Mouse (Mus musculus): ENCODE results near the gene Rpl23. TPM values are rescaled to one million over a fixed set of nuclear protein-coding genes. Genes with fewer than 3 reads are reported as not detected.
A peak's percentile ranks its signal among the peaks of the same experiment; 100 is the strongest.
"Not testable (repeated sequence)": the region's sequence is repeated elsewhere in the genome, so short reads cannot be mapped to it uniquely, and the experiment has no call there.

Gene Rpl23
- polyA plus RNA-seq, 1 experiment, result 1,391 TPM

DNA sequence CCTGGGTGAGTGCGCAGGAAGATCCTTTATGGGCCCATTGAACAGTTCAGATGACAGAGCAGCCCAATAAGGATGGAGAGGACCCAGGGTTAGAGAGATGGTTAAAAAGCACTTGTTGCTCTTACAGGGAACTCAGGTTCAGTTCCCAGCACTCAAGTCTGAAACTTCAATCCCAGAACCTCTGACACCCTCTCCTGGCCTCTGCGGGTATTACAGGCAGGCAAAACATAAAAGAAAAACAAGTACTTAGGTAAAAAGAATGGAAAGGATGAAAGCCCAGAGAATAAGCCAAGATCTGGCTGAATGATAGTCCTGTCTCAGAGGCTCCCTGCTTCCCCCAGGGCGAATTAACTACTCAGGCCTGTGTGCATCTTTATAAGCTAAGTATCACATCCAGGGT, 43.1 kb downstream of the Rpl23 start:
- H3ac ChIP-seq (ENCODE audit: control insufficient read depth, insufficient read length, low read depth), result no peak overlapping the region
- H3K27me3 ChIP-seq (ENCODE audit: control insufficient read depth, insufficient read depth, insufficient read length), result no peaks in the 10 kb centered on the region
- no peak for TF ChIP-seq MYOG (IDR thresholded peaks at IDR 0.05; ENCODE audit: control insufficient read depth, extremely low read depth, insufficient read length)
- TF ChIP-seq MAX (IDR thresholded peaks at IDR 0.05), result no peak
- TF ChIP-seq CEBPB (IDR thresholded peaks at IDR 0.05; ENCODE audit: low read depth), result no peak
- no peak for TF ChIP-seq USF1 (IDR thresholded peaks at IDR 0.05; ENCODE audit: low read depth)
- no peak for TF ChIP-seq CTCF (IDR thresholded peaks at IDR 0.05; ENCODE audit: control insufficient read depth, insufficient read depth, insufficient read length)
- no peak for TF ChIP-seq MYOD1 (IDR thresholded peaks at IDR 0.05; ENCODE audit: control insufficient read depth, insufficient read length, low read depth)
- TF ChIP-seq FOSL1 (IDR thresholded peaks at IDR 0.05; ENCODE audit: insufficient read depth, low read length, poor library complexity, severe bottlenecking), result no peak
- no peak overlapping the region for H3K4me3 ChIP-seq (ENCODE audit: insufficient read depth, poor library complexity, severe bottlenecking)
- peaks cover 75% of the 10 kb centered on the region for H3K79me3 ChIP-seq (ENCODE audit: low read depth)
- H3K79me2 ChIP-seq (ENCODE audit: control insufficient read depth, insufficient read depth), result peaks cover 99% of the 10 kb centered on the region
- H3K36me3 ChIP-seq (ENCODE audit: control insufficient read depth, insufficient read depth), result peaks cover 3% of the 10 kb centered on the region

DNA sequence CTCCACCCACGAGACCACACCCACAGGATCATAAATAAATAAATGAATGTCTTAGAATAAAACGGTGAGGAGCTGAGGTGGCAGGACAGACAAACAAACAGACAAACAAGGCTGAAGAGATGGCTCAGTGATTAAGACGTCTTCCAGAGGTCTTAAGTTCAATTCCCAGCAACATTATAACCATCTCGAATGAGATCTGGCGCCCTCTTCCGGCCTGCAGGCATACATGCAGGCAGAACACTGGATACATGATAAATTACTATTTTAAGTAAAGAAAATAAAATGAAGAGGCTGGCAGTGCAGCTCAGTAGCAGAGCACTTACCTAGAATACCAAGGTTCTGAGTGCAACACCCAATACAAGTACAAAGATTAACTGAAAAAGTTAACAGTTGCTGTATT, 43.5 kb downstream of the Rpl23 start:
- H3ac ChIP-seq (ENCODE audit: control insufficient read depth, insufficient read length, low read depth), result no peak overlapping the region
- H3K27me3 ChIP-seq (ENCODE audit: control insufficient read depth, insufficient read depth, insufficient read length), result no peaks in the 10 kb centered on the region
- H3K79me2 ChIP-seq (ENCODE audit: control insufficient read depth, insufficient read depth), result peaks cover 99% of the 10 kb centered on the region
- peaks cover 72% of the 10 kb centered on the region for H3K79me3 ChIP-seq (ENCODE audit: low read depth)
- H3K36me3 ChIP-seq (ENCODE audit: control insufficient read depth, insufficient read depth), result peaks cover 3% of the 10 kb centered on the region
- TF ChIP-seq USF1 (IDR thresholded peaks at IDR 0.05; ENCODE audit: low read depth), result no peak
- no peak for TF ChIP-seq CTCF (IDR thresholded peaks at IDR 0.05; ENCODE audit: control insufficient read depth, insufficient read depth, insufficient read length)
- TF ChIP-seq MYOD1 (IDR thresholded peaks at IDR 0.05; ENCODE audit: control insufficient read depth, insufficient read length, low read depth), result no peak
- TF ChIP-seq MYOG (IDR thresholded peaks at IDR 0.05; ENCODE audit: control insufficient read depth, extremely low read depth, insufficient read length), result no peak
- TF ChIP-seq CEBPB (IDR thresholded peaks at IDR 0.05; ENCODE audit: low read depth), result no peak
- TF ChIP-seq MAX (IDR thresholded peaks at IDR 0.05), result no peak
- TF ChIP-seq FOSL1 (IDR thresholded peaks at IDR 0.05; ENCODE audit: insufficient read depth, low read length, poor library complexity, severe bottlenecking), result no peak
- no peak overlapping the region for H3K4me3 ChIP-seq (ENCODE audit: insufficient read depth, poor library complexity, severe bottlenecking)

DNA sequence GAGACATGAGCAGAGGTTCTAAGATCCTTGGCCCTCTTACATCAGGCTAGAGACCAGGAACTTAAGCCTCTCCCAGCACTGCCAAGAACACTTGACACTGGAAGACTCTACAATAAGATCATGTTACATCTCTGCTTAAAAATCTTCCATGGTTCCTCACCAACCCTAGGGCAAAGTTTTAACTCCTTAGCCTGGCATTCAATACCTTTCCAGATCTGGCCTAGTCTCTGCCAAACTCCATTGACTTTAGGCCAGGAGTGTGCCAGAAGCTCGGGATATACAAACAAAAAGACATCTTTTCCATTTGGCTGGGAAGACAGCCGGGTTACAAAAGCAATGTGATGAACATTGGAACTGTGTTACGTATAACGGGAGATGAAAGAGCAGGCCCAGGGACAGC, 44.6 kb downstream of the Rpl23 start:
- Histone ChIP-seq H3K36me3 (ENCODE audit: control insufficient read depth, insufficient read depth) (peaks cover 6% of the 10 kb centered on the region), H3K27me3 (ENCODE audit: control insufficient read depth, insufficient read depth, insufficient read length) (no peaks in the 10 kb centered on the region), H3K79me3 (ENCODE audit: low read depth) (peaks cover 64% of the 10 kb centered on the region), H3K4me3 (ENCODE audit: insufficient read depth, poor library complexity, severe bottlenecking) (no peak overlapping the region), H3ac (ENCODE audit: control insufficient read depth, insufficient read length, low read depth) (no peak overlapping the region), H3K79me2 (ENCODE audit: control insufficient read depth, insufficient read depth) (peaks cover 99% of the 10 kb centered on the region)
- TF ChIP-seq CEBPB (IDR thresholded peaks at IDR 0.05; ENCODE audit: low read depth), result no peak
- no peak for TF ChIP-seq FOSL1 (IDR thresholded peaks at IDR 0.05; ENCODE audit: insufficient read depth, low read length, poor library complexity, severe bottlenecking)
- no peak for TF ChIP-seq CTCF (IDR thresholded peaks at IDR 0.05; ENCODE audit: control insufficient read depth, insufficient read depth, insufficient read length)
- no peak for TF ChIP-seq MYOD1 (IDR thresholded peaks at IDR 0.05; ENCODE audit: control insufficient read depth, insufficient read length, low read depth)
- no peak for TF ChIP-seq MYOG (IDR thresholded peaks at IDR 0.05; ENCODE audit: control insufficient read depth, extremely low read depth, insufficient read length)
- TF ChIP-seq USF1 (IDR thresholded peaks at IDR 0.05; ENCODE audit: low read depth), result no peak
- TF ChIP-seq MAX (IDR thresholded peaks at IDR 0.05), result no peak

DNA sequence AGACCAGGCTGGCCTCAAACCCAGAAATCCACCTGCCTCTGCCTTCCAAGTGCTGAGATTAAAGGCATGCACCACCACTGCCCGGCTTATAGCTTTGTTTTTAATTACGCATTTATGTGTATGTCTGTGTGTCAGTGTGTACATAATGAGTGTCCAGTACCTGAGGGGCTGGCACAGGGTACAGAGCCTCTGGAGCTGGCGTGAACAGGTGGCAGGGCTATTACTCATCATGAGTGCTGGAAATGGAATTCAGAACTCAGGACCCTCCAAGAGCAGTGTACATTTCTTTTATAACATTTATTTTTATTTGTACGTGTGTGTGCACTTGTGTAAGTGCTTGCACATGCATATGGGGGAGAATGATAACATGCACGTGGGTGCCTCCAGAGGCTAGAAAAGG, 45.6 kb downstream of the Rpl23 start:
- Histone ChIP-seq H3K79me3 (ENCODE audit: low read depth) (peaks cover 58% of the 10 kb centered on the region), H3K27me3 (ENCODE audit: control insufficient read depth, insufficient read depth, insufficient read length) (no peaks in the 10 kb centered on the region), H3K4me3 (ENCODE audit: insufficient read depth, poor library complexity, severe bottlenecking) (no peak overlapping the region), H3ac (ENCODE audit: control insufficient read depth, insufficient read length, low read depth) (no peak overlapping the region), H3K36me3 (ENCODE audit: control insufficient read depth, insufficient read depth) (peaks cover 15% of the 10 kb centered on the region), H3K79me2 (ENCODE audit: control insufficient read depth, insufficient read depth) (peaks cover 99% of the 10 kb centered on the region)
- no peak for TF ChIP-seq CTCF (IDR thresholded peaks at IDR 0.05; ENCODE audit: control insufficient read depth, insufficient read depth, insufficient read length)
- peak; percentile 79 for TF ChIP-seq MYOD1 (IDR thresholded peaks at IDR 0.05; ENCODE audit: control insufficient read depth, insufficient read length, low read depth)

DNA sequence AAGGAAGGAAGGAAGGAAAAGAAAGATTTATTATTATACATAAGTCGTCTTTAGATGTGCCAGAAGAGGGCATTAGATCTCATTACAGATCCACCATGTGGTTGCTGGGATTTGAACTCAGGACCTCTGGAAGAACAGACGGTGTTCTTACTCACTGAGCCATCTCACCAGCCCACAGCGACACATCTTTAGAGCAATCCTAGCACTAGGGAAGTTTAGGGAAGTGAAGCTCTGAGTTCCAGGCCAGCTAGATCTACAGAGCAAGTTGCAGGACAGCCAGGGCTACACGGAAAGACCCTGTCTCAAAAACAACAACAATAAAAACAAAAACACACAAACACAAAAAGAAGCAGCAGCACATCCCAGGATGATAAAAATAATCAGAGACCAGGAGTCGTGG, 47.4 kb downstream of the Rpl23 start:
- Histone ChIP-seq H3K36me3 (ENCODE audit: control insufficient read depth, insufficient read depth) (peaks cover 20% of the 10 kb centered on the region), H3K79me2 (ENCODE audit: control insufficient read depth, insufficient read depth) (peaks cover 81% of the 10 kb centered on the region), H3K79me3 (ENCODE audit: low read depth) (peaks cover 40% of the 10 kb centered on the region)
- H3K4me3 ChIP-seq (ENCODE audit: insufficient read depth, poor library complexity, severe bottlenecking); H3ac ChIP-seq (ENCODE audit: control insufficient read depth, insufficient read length, low read depth); H3K27me3 ChIP-seq (ENCODE audit: control insufficient read depth, insufficient read depth, insufficient read length): not testable (repeated sequence)

DNA sequence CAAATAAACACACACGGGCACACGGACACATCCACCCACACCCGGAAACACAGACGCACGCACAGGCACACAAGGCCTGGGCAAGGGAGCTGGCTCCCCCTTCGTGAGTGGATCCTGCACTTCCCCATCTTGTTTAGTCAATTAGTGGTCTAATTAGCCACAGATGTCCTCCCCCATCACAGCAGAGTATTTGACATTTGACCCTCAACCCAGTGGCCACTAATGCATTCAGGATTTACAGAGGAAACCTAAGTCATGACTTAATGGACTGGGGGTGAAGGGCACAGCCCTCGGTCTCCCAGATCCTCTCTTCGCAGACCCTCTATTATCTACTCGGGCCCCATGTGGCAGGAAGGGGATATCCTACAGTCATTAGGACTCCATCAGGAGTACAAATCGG, 48.5 kb downstream of the Rpl23 start:
- TF ChIP-seq CTCF (IDR thresholded peaks at IDR 0.05; ENCODE audit: control insufficient read depth, insufficient read depth, insufficient read length) (no peak), USF1 (IDR thresholded peaks at IDR 0.05; ENCODE audit: low read depth) (no peak)
- Histone ChIP-seq H3K36me3 (ENCODE audit: control insufficient read depth, insufficient read depth) (peaks cover 26% of the 10 kb centered on the region), H3ac (ENCODE audit: control insufficient read depth, insufficient read length, low read depth) (no peak overlapping the region), H3K79me2 (ENCODE audit: control insufficient read depth, insufficient read depth) (peaks cover 70% of the 10 kb centered on the region), H3K79me3 (ENCODE audit: low read depth) (peaks cover 30% of the 10 kb centered on the region), H3K27me3 (ENCODE audit: control insufficient read depth, insufficient read depth, insufficient read length) (no peaks in the 10 kb centered on the region), H3K4me3 (ENCODE audit: insufficient read depth, poor library complexity, severe bottlenecking) (no peak overlapping the region)

Measured in C2C12 (cell line).